Mouse (Mus musculus) ovary, postnatal 10 days (tissue): ENCODE results near the gene Fip1l1.

Source experiments
- DNase-seq: peaks from one replicate; pipeline ENCODE4 v3.0.0; 2022; ENCODE audit warnings: low spot score

The Fip1l1 gene

GRCm38 (mm10) chr5:74613491-74614151, 78.4 kb downstream of the Fip1l1 start:
- DNase-seq: no peak

GRCm38 (mm10) chr5:74617816-74618572, 82.7 kb downstream of the Fip1l1 start:
- no peak for DNase-seq

GRCm38 (mm10) chr5:74618573-74619059, 83.4 kb downstream of the Fip1l1 start:
- no peak for DNase-seq

- no peak for DNase-seq
Measured at GRCm38 (mm10) chr5:74621691-74622470, 86.6 kb downstream of the Fip1l1 start.

- DNase-seq: no peak
Measured at GRCm38 (mm10) chr5:74623316-74624000, 88.2 kb downstream of the Fip1l1 start.

- no peak for DNase-seq
Measured at GRCm38 (mm10) chr5:74624385-74624784, 89.1 kb downstream of the Fip1l1 start.

- DNase-seq: no peak
Measured at GRCm38 (mm10) chr5:74628001-74628400, 92.8 kb downstream of the Fip1l1 start.

GRCm38 (mm10) chr5:74632369-74633114, 97.3 kb downstream of the Fip1l1 start:
- DNase-seq: no peak

- no peak for DNase-seq
Measured at GRCm38 (mm10) chr5:74633453-74633852, 98.2 kb downstream of the Fip1l1 start.

- no peak for DNase-seq
Measured at GRCm38 (mm10) chr5:74634391-74634790, 99.1 kb downstream of the Fip1l1 start.

- DNase-seq: no peak
Measured at GRCm38 (mm10) chr5:74639516-74639915, 104.3 kb downstream of the Fip1l1 start.

- no peak for DNase-seq
Measured at GRCm38 (mm10) chr5:74640504-74640903, 105.3 kb downstream of the Fip1l1 start.

- DNase-seq: no peak
Measured at GRCm38 (mm10) chr5:74641000-74641399, 105.8 kb downstream of the Fip1l1 start.

GRCm38 (mm10) chr5:74642291-74642690, 107.0 kb downstream of the Fip1l1 start:
- no peak for DNase-seq

GRCm38 (mm10) chr5:74647584-74647984, 112.3 kb downstream of the Fip1l1 start:
- DNase-seq: no peak

GRCm38 (mm10) chr5:74648216-74648615, 113.0 kb downstream of the Fip1l1 start:
- DNase-seq: no peak
